18 mouse cellular contexts compared by ENCODE assay signal in genomic region chr7:64054996-64055395, GRCm38 (mm10).
"Had no signal": no experiment of that assay in that cellular context is flagged by ENCODE, and none has a peak within 500 bp of the region (broad histone marks: within the 10 kb centered on the region; RNA-seq: fewer than 3 reads in every experiment).

No protein-coding gene starts in this region.

- H3K27ac ChIP-seq: lung, embryonic 15.5 days; macrophage; midbrain, embryonic 13.5 days; midbrain, embryonic 15.5 days; neural tube, embryonic 12.5 days; stomach, embryonic 15.5 days; stomach, postnatal 0 days had no signal

- H3K27me3 ChIP-seq: lung, embryonic 15.5 days; megakaryocyte, embryonic 14.5 days; midbrain, embryonic 13.5 days; midbrain, embryonic 15.5 days; neural tube, embryonic 12.5 days; stomach, embryonic 15.5 days had no signal

- DNase-seq: liver, postnatal 0 days; lung, adult 2 months; lung, postnatal 14 days; lung, postnatal 36 days; right cerebral cortex, postnatal 14 days; thymus, adult 2 months; thymus, postnatal 25 days; thymus, postnatal 4 days had no signal

- H3K36me3 ChIP-seq: lung, embryonic 15.5 days; midbrain, embryonic 13.5 days; midbrain, embryonic 15.5 days; neural tube, embryonic 12.5 days; stomach, embryonic 15.5 days had no signal

- ATAC-seq: liver, postnatal 0 days; lung, postnatal 0 days; midbrain, embryonic 13.5 days; midbrain, embryonic 15.5 days had no signal

- H3K4me3 ChIP-seq: lung, embryonic 15.5 days; megakaryocyte, embryonic 14.5 days; midbrain, embryonic 13.5 days; midbrain, embryonic 15.5 days; neural tube, embryonic 12.5 days; stomach, embryonic 15.5 days had no signal

- H3K4me1 ChIP-seq: lung, embryonic 15.5 days; midbrain, embryonic 15.5 days had no signal

- H3K9me3 ChIP-seq: lung, embryonic 15.5 days; midbrain, embryonic 13.5 days; midbrain, embryonic 15.5 days; neural tube, embryonic 12.5 days; stomach, embryonic 15.5 days had no signal

- H3K9ac ChIP-seq: liver, postnatal 0 days; lung, embryonic 15.5 days; midbrain, embryonic 13.5 days; midbrain, embryonic 15.5 days; neural tube, embryonic 12.5 days; stomach, embryonic 15.5 days had no signal

- H3K4me2 ChIP-seq: lung, embryonic 15.5 days; midbrain, embryonic 11.5 days; midbrain, embryonic 13.5 days; midbrain, embryonic 15.5 days; neural tube, embryonic 12.5 days; stomach, embryonic 15.5 days had no signal
